Mouse (Mus musculus) heart, embryonic 10.5 days (tissue): Measurements from ENCODE around the gene Galnt18. TPM values are rescaled to one million over a fixed set of nuclear protein-coding genes. Genes with fewer than 3 reads are reported as not detected.

Experiments
- DNase-seq: peaks from one replicate; pipeline ENCODE4 v3.0.0-alpha.2; 2017; ENCODE audit warnings: low spot score
- H3K27ac ChIP-seq: fragments of 300-500 bp; sonication (generic); 2 replicates; pipeline ENCODE4 v1.5.1; 2016; ENCODE audit warnings: mild to moderate bottlenecking
- H3K27me3 ChIP-seq: fragments of 300-500 bp; sonication (generic); 2 replicates; pipeline ENCODE4 v1.6.1; 2016; ENCODE audit warnings: mild to moderate bottlenecking; ENCODE audit not compliant: poor library complexity, insufficient read depth, severe bottlenecking
- H3K36me3 ChIP-seq: fragments of 300-500 bp; sonication (generic); 2 replicates; pipeline ENCODE4 v1.6.1; 2016; ENCODE audit warnings: mild to moderate bottlenecking, moderate library complexity
- H3K4me1 ChIP-seq: fragments of 300-500 bp; sonication (generic); 2 replicates; pipeline ENCODE4 v1.6.1; 2016; ENCODE audit warnings: mild to moderate bottlenecking
- H3K4me3 ChIP-seq: fragments of 300-500 bp; sonication (generic); 2 replicates; pipeline ENCODE4 v1.5.1; 2016; ENCODE audit warnings: mild to moderate bottlenecking, moderate library complexity
- H3K9me3 ChIP-seq: fragments of 300-500 bp; sonication (generic); 2 replicates; pipeline ENCODE4 v1.6.1; 2016; ENCODE audit warnings: mild to moderate bottlenecking, moderate library complexity
- WGBS: fragments of 180-500 bp; shearing (Covaris S2); methylation state at CpG from one replicate; pipeline ENCODE4 v1.1.7; 2016; 5-methylcytosine and 5-hydroxymethylcytosine counted together
- polyA plus RNA-seq: library from polyadenylated mRNA; unstranded; fragments of >200 nt; fragmentation: Nextera tagmentation; extraction: Ambion mirVana; gene quantifications from 2 replicates; pipeline ENCODE4 v1.2.1, GENCODE M21; 2016

Gene Galnt18
- polyA plus RNA-seq, 1 experiment from 2014 or later, result 5.4 TPM

DNA sequence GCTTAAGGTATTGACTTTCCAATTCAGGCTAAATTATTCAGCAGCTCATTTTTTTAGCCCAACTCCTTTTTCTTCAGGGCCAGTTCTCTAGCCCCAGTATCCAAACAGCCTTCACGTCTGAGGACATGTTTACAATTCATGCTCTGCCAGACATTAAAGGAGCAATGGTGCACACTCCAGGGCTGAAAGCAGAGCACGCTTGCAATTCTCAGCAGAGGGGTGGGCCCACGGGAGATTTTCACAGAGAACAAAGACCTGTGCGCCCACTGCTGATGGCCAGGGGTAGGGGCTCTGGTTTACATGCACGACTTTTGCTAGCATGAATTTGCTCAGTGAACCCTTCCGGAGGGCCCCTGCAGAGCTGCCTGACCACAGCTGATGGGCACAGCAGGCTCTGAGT is 11.6 kb upstream of the Galnt18 start:
- DNase-seq, result no peak
- H3K36me3 ChIP-seq, result no peaks in the 10 kb centered on the region
- H3K9me3 ChIP-seq, result no peaks in the 10 kb centered on the region
- H3K4me1 ChIP-seq, result no peaks in the 10 kb centered on the region
- 79% methylated on average over 6 of the region's 6 CpGs for WGBS
- H3K27me3 ChIP-seq, result peaks cover 8% of the 10 kb centered on the region; the same call in 1 of the 2 replicates
- no peak overlapping the region for H3K27ac ChIP-seq
- no peak overlapping the region for H3K4me3 ChIP-seq

DNA sequence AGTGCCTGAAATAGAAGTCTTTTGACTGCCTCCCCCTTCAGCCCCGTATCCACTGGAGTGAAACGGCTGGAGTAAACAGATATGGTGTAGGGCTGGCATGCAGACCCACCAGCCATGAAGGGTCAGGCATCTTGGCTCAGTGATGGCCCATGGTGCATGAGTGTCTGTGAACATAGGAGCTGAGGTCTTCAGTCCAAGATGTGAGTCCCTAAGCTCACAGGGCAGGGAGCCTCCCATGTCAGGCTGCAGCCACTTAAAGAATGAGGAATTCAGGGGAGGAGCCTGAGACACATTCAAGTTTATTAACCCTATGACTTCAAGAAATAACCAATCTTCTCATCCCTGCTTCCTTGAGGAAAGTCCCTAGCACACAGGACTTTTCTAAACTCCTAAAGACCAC is 8.1 kb upstream of the Galnt18 start:
- Histone ChIP-seq H3K27me3 (peaks cover 13% of the 10 kb centered on the region; the same call in 1 of the 2 replicates), H3K4me3 (no peak overlapping the region), H3K36me3 (no peaks in the 10 kb centered on the region), H3K4me1 (no peaks in the 10 kb centered on the region), H3K9me3 (no peaks in the 10 kb centered on the region), H3K27ac (no peak overlapping the region)
- 71% methylated on average over 2 of the region's 2 CpGs for WGBS
- no peak for DNase-seq

DNA sequence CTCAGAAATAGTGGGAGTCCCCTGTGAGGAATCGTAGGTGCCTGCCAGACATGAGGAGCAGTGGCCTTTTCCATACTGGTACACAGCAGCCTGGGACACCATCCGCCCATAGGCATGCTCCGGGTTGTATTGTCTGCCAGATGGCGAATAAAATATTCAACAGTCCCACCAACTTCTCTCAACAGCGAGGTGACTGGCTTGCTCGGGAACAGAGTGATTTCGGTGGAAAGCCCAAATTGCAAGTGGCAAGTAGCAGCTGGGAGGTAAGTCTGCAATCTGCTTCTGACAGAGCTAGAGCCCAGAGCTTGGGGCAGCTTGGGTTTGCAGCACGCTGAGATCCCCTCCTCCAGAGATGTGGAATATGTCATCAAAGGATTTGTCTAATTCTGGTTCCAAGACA is 5.7 kb upstream of the Galnt18 start:
- no peaks in the 10 kb centered on the region for H3K36me3 ChIP-seq
- 79% methylated on average over 8 of the region's 8 CpGs for WGBS
- H3K27ac ChIP-seq, result no peak overlapping the region
- H3K4me1 ChIP-seq, result no peaks in the 10 kb centered on the region
- peaks cover 27% of the 10 kb centered on the region for H3K27me3 ChIP-seq
- no peak overlapping the region for H3K4me3 ChIP-seq
- DNase-seq, result no peak
- no peaks in the 10 kb centered on the region for H3K9me3 ChIP-seq

DNA sequence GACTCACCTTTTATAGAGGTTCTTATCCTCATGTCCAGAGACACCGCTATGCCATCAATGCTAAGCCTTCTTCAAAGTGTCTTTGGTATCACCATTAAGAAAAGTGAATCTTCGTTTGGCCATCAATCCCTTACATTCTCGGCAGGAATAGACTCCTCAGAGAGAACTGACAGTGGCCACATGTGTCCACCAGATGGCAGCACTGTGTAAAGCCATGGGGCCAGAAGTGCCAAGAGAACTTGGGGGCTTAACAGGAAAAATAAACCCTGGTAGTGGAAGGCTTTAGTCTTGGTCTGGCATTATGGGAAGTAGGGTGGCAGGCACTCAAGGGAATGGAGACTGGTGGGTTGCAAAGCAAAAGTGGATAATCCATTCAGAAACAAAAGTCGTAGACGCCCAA is 2.3 kb upstream of the Galnt18 start:
- Histone ChIP-seq H3K9me3 (no peaks in the 10 kb centered on the region), H3K36me3 (no peaks in the 10 kb centered on the region), H3K27ac (no peak overlapping the region), H3K4me1 (peaks cover 26% of the 10 kb centered on the region), H3K27me3 (peaks cover 45% of the 10 kb centered on the region), H3K4me3 (no peak overlapping the region)
- WGBS, result 48% methylated on average over 5 of the region's 5 CpGs
- DNase-seq, result peak; percentile 79

DNA sequence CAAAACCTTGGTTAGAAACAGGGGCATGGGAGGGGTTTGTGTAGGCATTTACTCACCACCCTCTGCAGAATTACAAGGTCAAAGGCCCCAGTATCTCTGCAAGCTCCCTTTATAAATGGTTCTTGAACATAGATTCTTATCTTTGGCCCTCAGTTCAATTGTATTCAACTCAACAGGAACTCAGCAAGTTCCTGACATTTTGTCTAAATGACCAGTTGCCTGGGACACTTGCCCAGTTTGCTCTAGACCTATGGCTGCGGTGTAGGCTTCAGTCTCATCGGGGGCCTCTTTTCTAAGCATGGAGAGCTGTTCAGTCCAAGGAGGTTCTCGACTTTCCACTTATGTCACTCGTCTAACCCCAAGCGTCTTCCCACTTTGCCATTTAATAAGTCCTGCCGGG is 1.5 kb upstream of the Galnt18 start:
- WGBS, result 76% methylated on average over 6 of the region's 6 CpGs
- Histone ChIP-seq H3K9me3 (no peaks in the 10 kb centered on the region), H3K27ac (no peak overlapping the region), H3K4me1 (peaks cover 26% of the 10 kb centered on the region), H3K4me3 (no peak overlapping the region), H3K36me3 (no peaks in the 10 kb centered on the region), H3K27me3 (peaks cover 50% of the 10 kb centered on the region)
- DNase-seq, result no peak

DNA sequence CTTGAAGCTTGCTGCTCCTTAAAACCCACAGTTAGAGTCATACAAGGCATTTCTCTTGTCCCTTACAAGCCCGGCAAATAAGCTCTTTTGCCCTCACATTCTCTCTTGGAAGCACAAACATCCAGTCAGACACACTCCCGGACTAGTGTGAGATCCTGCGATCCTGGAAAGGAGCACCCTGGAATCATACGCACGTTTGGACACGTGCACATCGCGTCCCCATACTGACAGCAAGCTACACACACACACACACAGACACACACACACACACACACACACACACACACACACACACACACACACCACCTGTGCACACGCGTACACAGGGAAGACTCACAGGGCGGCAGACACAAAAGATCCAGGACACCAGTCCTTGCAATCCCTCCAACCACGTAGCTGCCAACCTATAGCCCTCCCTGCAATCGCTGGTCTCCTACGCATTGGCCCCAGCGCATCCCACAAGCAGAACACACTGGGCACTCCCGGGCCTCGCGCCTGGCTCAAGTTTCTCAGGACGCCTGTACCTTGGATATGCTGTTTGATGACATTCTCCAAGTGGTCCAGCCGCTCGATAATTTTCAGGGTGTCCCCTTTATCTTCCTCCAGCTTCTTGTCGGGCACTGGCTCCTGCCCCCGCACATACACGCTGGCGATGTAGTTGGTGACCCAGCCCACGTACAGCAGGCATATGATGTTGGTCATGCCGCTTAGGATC is 831 bp downstream of the Galnt18 start:
- H3K36me3 ChIP-seq, result no peaks in the 10 kb centered on the region
- H3K9me3 ChIP-seq, result no peaks in the 10 kb centered on the region
- no peak for DNase-seq
- WGBS, result 18% methylated on average over 27 of the region's 27 CpGs
- H3K27ac ChIP-seq, result peak overlapping the region; percentile 72
- H3K4me1 ChIP-seq, result peaks cover 26% of the 10 kb centered on the region
- peaks cover 45% of the 10 kb centered on the region for H3K27me3 ChIP-seq
- peak overlapping the region; percentile 66 for H3K4me3 ChIP-seq

DNA sequence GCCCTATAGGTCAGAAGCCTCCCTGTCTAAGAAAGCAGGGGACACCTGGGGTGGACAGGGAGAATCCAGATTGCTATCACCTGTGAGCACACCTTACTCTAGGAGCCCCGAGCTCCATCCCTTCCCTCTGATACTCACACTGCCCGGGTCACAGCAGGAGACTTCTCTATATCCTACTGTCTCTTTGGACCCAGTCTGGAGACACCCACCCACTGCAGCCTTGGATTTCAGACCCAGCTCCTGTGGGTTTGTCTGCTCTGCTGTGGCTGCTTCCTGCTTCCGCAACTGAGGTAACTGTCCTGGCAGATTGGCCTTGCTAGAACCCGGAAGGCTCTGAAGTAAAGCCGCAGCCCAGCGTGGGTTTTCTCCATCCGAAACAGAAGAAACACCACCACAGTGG is 1.6 kb downstream of the Galnt18 start:
- H3K27ac ChIP-seq, result no peak overlapping the region
- DNase-seq, result no peak
- 68% methylated on average over 7 of the region's 7 CpGs for WGBS
- H3K4me3 ChIP-seq, result peak overlapping the region; percentile 66
- no peaks in the 10 kb centered on the region for H3K9me3 ChIP-seq
- H3K36me3 ChIP-seq, result no peaks in the 10 kb centered on the region
- peaks cover 26% of the 10 kb centered on the region for H3K4me1 ChIP-seq
- H3K27me3 ChIP-seq, result peaks cover 45% of the 10 kb centered on the region

DNA sequence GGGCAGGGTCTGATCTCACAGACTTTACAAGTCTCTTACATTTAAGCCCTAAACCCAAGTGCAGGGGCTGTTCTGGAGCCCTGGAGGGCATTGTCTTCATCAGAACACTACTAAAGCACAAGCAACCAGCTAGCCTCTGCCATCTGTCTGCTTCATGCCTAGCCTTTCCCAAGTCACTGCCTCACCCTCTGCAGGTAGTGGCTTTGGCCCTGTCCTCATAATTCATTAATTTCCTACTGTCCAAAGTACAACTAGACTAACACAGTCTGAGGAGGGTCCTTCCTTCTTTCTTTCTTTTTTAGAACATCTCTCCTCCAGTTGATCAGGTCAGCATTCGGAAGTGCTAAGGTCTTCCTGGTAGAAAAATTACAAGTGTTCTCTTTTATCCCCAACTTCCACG is 2.6 kb downstream of the Galnt18 start:
- 84% methylated on average over 2 of the region's 2 CpGs for WGBS
- DNase-seq, result no peak
- Histone ChIP-seq H3K4me3 (no peak overlapping the region), H3K9me3 (no peaks in the 10 kb centered on the region), H3K27ac (no peak overlapping the region), H3K36me3 (no peaks in the 10 kb centered on the region), H3K27me3 (peaks cover 44% of the 10 kb centered on the region), H3K4me1 (peaks cover 26% of the 10 kb centered on the region)

DNA sequence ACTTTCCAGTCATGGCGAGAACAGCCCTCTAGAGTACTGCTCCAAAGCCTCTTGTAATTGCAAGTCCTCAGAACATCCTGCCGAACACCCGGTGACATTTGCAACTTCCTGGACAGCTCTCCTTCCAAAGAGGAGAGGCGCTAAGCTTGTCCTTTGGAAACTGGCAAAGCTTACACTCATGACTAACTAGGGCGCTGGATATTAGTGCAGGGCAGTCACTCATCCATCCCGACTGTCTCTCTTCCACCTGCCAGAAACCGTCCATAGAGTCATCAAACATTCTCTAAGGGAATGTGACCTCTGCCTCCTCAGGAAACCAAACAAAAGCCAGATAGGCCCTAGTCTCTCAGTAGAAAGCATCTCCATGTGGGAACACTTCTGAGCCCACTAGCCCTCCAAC is 3.6 kb downstream of the Galnt18 start:
- H3K27me3 ChIP-seq, result peaks cover 34% of the 10 kb centered on the region

DNA sequence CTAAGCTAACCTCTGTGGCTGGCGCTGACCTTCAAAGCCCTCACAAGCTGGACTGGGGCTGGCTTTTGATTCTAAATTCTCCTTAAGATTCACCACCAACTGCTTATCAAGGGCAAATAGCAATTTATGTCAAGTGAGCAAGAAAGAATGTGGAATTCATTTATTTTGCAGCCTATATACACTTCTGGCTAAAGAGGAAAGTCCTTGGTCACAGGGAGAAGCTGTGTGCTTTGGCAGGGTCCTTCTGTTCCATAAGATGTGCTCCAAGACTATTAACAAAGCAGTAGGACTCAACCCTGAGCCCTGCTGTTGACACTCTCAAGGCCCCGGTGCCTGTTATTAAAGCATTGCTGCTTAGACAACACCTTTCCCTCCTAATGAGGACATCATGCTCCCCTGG is 7.4 kb downstream of the Galnt18 start:
- Histone ChIP-seq H3K27me3 (peaks cover 8% of the 10 kb centered on the region; the same call in 1 of the 2 replicates), H3K27ac (no peak overlapping the region), H3K9me3 (no peaks in the 10 kb centered on the region), H3K4me1 (no peaks in the 10 kb centered on the region), H3K4me3 (no peak overlapping the region), H3K36me3 (no peaks in the 10 kb centered on the region)
- 84% methylated on average over 2 of the region's 2 CpGs for WGBS
- no peak for DNase-seq

More for the DNA sequence above, 3.6 kb downstream of the Galnt18 start:
- H3K4me3 ChIP-seq, result no peak overlapping the region
- no peaks in the 10 kb centered on the region for H3K36me3 ChIP-seq
- H3K27ac ChIP-seq, result no peak overlapping the region
- peaks cover 26% of the 10 kb centered on the region for H3K4me1 ChIP-seq
- no peak for DNase-seq
- WGBS, result 68% methylated on average over 7 of the region's 7 CpGs
- no peaks in the 10 kb centered on the region for H3K9me3 ChIP-seq

DNA sequence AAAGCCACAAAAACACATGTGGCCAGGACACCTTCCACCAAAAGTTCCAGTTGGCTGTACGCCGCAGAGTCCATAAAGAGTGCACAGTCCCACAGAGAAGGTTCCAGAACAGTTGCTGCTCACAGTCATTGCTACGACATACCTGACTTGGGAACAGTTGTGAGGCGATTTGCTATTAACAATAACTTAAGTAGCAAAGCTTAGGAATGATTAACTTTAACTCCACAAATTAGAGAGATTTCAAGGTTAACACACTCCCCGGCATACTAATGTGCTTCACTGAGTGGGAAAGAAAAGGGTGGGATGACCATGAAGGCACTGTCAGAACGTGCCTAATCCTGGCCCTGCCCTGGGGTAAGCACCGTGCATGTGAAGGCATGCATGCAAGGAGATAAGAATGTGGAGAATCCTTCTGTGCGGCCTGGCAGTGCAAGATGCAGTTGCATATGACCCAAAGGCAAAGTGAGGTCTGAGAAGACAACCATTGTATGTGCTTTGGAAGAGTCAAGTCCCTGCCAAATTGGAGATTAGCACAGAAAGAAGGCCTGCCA is 8.5 kb downstream of the Galnt18 start:
- H3K9me3 ChIP-seq, result no peaks in the 10 kb centered on the region
- WGBS, result 69% methylated on average over 8 of the region's 8 CpGs
- no peaks in the 10 kb centered on the region for H3K27me3 ChIP-seq
- no peak overlapping the region for H3K27ac ChIP-seq
- H3K36me3 ChIP-seq, result no peaks in the 10 kb centered on the region
- peaks cover 1% of the 10 kb centered on the region; the same call in 1 of the 2 replicates for H3K4me1 ChIP-seq
- no peak overlapping the region for H3K4me3 ChIP-seq
- no peak for DNase-seq

DNA sequence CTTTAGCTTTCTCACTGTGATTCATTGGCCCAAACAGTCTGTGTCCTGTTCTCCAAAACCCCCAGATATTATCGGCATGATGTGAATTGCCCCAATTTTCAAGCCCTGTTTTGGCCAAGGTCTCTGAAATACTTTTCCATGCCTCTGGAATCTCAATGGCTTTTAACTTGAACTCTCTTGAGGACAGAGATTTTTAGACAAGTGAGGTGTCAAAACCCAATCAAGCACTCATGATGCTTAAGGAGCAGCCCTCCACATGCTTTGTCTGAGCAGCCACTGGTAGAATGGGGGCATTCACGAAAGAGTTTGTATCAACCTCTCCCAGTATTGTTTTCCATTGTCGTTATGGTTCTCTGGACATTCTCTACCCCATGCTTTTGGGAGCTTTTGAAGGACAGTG is 9.2 kb downstream of the Galnt18 start:
- H3K27ac ChIP-seq, result no peak overlapping the region
- peaks cover 5% of the 10 kb centered on the region; the same call in 1 of the 2 replicates for H3K4me1 ChIP-seq
- no peak overlapping the region for H3K4me3 ChIP-seq
- H3K27me3 ChIP-seq, result no peaks in the 10 kb centered on the region
- no peaks in the 10 kb centered on the region for H3K36me3 ChIP-seq
- WGBS, result 83% methylated on average over 3 of the region's 3 CpGs
- no peaks in the 10 kb centered on the region for H3K9me3 ChIP-seq
- DNase-seq, result no peak

DNA sequence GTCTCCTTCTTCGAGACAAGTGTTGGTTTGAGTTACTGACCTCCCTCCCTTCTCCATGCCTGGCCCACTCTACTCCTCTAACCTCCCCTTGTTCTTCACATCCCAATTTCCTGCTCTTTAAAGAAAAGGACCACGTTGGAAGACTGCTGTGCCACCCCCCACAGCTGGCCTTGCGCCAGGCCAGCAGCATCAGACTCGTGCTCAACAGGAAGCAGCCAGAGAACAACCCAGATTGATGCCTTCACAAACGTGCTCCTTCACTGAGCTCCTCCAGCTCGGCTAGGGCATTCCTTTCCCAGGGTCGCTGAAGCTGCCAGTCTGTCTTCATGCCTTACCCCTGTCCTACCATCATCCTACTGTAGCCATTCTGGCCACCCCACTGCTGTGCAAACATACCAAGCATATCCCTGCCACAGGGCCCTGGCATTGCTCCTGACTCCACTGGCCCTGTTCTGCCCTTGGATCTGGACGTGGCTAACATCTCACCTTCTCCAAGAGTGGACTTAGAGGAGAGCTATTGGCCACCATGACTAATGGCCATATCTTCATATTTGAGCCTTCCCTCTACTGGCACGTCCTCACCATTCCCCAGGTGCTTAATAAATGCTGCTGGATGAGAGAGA is 13.5 kb downstream of the Galnt18 start:
- DNase-seq, result no peak
- no peaks in the 10 kb centered on the region for H3K27me3 ChIP-seq
- 68% methylated on average over 9 of the region's 9 CpGs for WGBS
- peaks cover 14% of the 10 kb centered on the region for H3K4me1 ChIP-seq
- no peaks in the 10 kb centered on the region for H3K36me3 ChIP-seq
- no peaks in the 10 kb centered on the region for H3K9me3 ChIP-seq
- H3K4me3 ChIP-seq, result no peak overlapping the region
- H3K27ac ChIP-seq, result no peak overlapping the region
